Mouse (Mus musculus): ENCODE measurements around the gene 3110001I22Rik. TPM values are rescaled to one million over a fixed set of nuclear protein-coding genes. Genes with fewer than 3 reads are reported as not detected.

The 3110001I22Rik gene
- total RNA-seq, 2 experiments from 2014 or later, result 3.9 to 5.3 TPM

DNA sequence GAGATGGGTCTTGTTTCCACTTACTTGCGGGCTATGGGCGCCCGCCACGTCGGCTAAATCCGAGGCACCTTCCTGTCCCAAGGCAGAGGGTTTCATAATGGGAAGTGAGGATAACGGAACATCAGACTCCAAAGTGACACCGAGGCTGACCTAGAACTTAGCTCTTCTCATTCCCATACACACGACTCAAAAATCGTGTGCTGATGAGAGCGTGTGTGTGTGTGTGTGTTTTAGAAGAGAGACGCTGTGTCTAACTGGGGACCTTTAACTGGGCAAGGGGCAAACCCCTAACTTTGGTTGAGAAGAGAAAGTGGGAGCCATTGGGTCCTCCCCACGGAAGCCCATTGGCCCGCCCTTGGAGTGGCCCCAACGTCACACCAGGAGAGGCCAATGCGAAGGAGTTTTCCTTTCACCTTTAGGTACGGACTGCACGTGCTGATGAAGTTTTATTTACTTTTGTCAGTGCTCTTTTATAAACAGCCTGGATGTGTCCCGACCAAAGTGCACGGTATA, 713 bp downstream of the 3110001I22Rik start:
- TF ChIP-seq CTCF (IDR thresholded peaks at IDR 0.05), result no peak
- Histone ChIP-seq H3K4me3 (peak overlapping the region; percentile 87), H3K27ac (peak overlapping the region; percentile 90)
- intact Hi-C loops (cut with DNase I), result no loop called here
- peak; percentile 20 to 26 for DNase-seq (ENCODE audit: extremely low spot score in 1 of 2, low spot score in 2 of 2)

DNA sequence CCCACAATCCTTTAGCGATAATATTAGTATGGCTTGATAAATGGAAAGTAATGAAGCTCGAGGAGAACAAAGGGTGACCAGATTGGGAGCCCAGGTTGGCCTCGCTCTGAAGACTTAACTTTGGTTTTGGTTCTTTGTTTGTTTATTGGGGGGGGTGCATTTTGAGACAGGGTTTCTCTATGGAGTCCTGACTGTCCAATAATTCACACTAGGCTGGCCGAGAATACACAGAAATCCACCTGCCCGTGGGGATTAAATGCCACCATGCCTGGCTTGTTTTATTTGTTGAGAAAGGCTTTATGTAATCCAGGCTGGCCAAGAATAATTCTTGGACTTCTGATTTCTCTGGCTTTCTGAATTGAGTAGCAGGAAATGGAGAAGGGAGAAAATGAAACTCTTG, 1.4 kb downstream of the 3110001I22Rik start:
- DNase-seq (ENCODE audit: extremely low spot score in 1 of 2, low spot score in 2 of 2), result no peak
- H3K4me3 ChIP-seq, result no peak overlapping the region
- no peak for TF ChIP-seq CTCF (IDR thresholded peaks at IDR 0.05)
- H3K27ac ChIP-seq, result no peak overlapping the region
- intact Hi-C loops (cut with DNase I), result no loop called here

DNA sequence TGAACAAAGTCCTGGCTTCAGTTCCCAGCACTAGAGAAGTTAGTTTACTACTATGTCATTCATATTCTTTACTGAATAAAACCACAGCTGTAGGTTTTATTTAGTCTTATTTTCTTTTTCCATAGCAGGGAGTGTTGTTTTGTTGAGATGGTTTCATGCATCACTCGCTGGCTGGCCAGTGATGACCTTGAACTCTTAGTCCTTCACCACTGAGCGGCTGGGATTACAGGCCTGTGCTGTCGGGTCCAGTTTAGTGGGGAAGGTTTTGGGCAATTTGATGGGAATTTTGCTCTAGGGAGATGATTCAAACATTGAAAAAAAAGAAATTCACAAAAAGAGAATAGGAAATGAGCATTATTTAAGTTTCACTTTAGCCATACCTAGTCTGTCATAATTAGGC, 2.8 kb downstream of the 3110001I22Rik start:
- intact Hi-C loops (cut with DNase I), result no loop called here
- no peak for TF ChIP-seq CTCF (IDR thresholded peaks at IDR 0.05)

DNA sequence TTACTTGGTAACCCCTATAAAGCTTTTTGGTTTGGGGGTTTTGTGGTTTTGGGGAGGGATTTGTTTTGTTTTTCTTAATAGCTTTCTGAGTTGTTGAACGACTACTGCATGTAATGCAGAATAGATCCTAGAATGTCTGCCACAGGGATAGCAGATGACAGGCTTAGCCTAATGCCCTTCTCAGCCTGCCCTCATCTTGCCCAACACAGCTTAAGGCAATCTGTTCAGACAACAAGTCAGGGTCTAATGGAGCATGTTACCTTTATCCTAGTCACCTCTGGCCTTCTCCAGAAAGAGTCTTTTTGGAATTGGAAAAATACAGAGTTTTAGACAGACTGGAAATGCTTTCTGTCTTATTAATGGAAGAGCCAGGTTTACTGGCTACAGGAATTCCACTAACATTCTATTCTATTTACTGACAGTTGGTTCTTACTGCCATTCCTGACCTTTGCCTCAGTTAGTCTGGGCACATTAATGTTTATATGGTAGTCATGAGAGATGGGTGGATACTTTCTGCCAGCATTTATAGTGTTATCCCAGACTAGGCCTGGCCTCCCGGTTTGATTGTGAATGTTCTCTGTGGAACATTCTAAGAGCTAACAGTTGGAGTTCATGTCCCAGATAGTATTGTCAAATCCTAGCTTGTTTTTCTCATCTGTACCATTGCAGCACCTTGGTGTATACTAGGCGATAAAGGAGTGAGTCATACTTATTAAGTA, 7.0 kb downstream of the 3110001I22Rik start:
- H3K27ac ChIP-seq, result no peak overlapping the region
- TF ChIP-seq CTCF (IDR thresholded peaks at IDR 0.05), result no peak
- no peak for DNase-seq (ENCODE audit: extremely low spot score in 1 of 2, low spot score in 2 of 2)
- no peak overlapping the region for H3K4me3 ChIP-seq
- intact Hi-C loops (cut with DNase I), result no loop called here

More for the DNA sequence above, 2.8 kb downstream of the 3110001I22Rik start:
- no peak for DNase-seq (ENCODE audit: extremely low spot score in 1 of 2, low spot score in 2 of 2)
- H3K4me3 ChIP-seq, result no peak overlapping the region
- no peak overlapping the region for H3K27ac ChIP-seq

DNA sequence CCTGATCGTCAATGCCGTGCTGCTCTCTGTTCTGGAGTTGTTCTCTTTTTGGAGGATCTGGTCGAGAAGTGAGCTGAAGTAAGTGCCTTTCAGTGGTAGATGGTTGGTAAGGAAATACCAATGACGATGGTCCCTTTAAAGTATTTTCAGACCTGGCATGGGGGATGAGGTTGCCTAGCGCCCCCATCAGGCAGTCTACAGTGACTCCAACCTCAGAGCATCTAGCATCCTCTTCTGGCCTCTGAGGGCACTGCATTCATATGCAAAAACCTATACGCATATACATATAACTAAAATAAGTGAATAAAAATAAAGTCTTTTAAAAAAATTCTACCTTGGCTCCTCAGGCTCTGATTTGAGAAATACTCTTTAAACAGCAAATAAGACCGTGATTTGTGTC, 27.3 kb downstream of the 3110001I22Rik start:
- intact Hi-C loops (cut with DNase I), result no loop called here
- Histone ChIP-seq H3K4me3 (no peak overlapping the region), H3K27ac (no peak overlapping the region)
- TF ChIP-seq CTCF (IDR thresholded peaks at IDR 0.05), result peak; percentile 27
- no peak for DNase-seq (ENCODE audit: extremely low spot score in 1 of 2, low spot score in 2 of 2)

DNA sequence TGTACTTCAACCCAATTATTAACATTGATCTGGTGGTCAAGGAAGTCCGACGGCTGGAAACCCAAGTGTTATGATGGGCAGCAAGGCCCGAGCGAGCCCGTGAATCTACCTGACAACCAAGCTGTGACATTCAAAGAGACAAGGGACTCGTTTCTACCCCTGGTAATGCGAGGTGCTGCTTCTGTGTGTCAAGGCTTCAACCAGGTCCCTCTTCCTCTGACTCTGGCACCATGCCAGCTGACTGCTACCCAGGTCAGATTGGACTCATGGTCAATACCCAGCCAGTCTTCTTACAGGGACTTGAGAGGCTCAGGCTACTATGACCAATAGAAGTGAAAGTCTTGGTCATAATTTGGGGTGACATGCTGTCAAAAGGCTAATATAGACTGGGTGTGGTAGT, 30.5 kb downstream of the 3110001I22Rik start:
- H3K27ac ChIP-seq, result no peak overlapping the region
- no peak overlapping the region for H3K4me3 ChIP-seq
- DNase-seq (ENCODE audit: extremely low spot score in 1 of 2, low spot score in 2 of 2), result no peak
- intact Hi-C loops (cut with DNase I), result no loop called here
- TF ChIP-seq CTCF (IDR thresholded peaks at IDR 0.05), result no peak

DNA sequence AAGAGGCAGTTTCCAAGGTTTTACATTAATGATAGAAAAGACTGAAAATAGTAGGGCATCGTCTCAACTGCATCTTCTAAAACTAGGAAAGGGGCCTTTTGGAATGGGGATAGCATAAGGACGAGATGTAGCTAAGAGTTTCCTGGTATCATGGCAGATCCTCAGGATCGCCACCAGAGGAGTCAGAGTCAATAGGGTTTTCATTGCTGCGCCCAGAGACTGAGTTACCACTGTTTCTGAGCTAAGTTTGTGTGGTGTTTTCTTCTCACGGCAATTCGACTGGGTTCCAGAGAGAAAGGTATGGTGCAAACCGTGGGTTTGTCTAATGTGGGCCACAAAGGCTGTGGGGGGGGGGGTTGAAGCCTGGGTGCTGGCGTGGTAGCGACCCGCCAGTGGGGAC, 32.9 kb downstream of the 3110001I22Rik start:
- no peak overlapping the region for H3K4me3 ChIP-seq
- DNase-seq (ENCODE audit: extremely low spot score in 1 of 2, low spot score in 2 of 2), result no peak
- H3K27ac ChIP-seq, result no peak overlapping the region
- intact Hi-C loops (cut with DNase I), result no loop called here
- TF ChIP-seq CTCF (IDR thresholded peaks at IDR 0.05), result no peak

DNA sequence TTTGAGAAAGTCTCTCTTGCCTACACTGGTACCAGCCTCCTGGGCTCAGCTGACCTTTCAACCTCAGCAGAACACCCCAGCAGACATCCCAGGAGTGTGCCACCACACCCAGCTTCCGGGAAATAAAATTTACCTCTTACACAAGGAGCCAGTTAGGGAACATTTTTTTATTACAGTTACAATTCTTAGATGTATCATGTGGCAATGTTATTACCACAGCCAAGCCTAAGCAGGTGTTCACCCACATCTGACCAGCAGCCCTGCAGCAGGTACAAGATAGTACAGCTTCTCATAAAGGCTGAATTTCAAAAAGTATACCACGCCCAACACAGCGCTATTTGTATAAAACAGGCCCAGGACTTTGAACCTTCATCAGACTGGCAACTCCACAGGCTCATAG, 43.2 kb downstream of the 3110001I22Rik start:
- TF ChIP-seq CTCF (IDR thresholded peaks at IDR 0.05), result no peak
- no peak overlapping the region for H3K4me3 ChIP-seq
- intact Hi-C loops (cut with DNase I), result no loop called here
- DNase-seq (ENCODE audit: extremely low spot score in 1 of 2, low spot score in 2 of 2), result no peak
- H3K27ac ChIP-seq, result no peak overlapping the region

DNA sequence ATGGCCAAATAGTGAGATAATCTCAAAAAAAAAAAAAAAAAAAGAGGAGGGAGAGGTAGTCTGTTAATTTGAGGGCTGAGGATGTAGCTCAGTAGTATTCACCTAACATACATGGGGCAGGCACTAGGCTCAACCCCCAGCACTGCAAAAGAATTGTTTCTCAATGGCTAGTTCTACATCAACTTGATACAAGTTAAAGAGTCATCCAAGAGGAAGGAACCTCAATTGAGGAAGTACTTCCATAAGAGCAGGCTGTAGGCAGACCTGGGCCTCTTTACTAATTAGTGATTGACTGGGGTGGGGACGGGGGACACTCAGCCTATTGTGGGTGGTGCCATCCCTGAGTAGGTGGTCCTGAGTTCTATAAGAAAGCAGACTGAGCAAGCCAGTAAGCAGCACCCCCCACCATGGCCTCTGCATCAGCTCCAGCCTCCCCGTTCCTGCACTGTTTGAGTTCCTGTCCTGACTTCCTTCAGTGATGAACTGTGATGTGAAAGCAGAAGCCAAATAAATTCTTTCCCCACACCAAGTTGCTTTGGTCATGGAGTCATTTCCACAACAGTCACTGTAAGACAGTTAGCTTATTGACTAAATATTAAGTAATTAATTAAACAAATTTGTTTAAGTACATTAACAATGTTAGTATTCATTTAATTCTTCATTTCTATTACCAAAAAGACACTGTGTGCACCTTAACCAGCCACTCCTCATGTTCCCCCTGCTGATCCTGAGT, 45.3 kb downstream of the 3110001I22Rik start:
- no peak overlapping the region for H3K4me3 ChIP-seq
- no peak for DNase-seq (ENCODE audit: extremely low spot score in 1 of 2, low spot score in 2 of 2)
- no peak overlapping the region for H3K27ac ChIP-seq
- TF ChIP-seq CTCF (IDR thresholded peaks at IDR 0.05), result no peak
- intact Hi-C loops (cut with DNase I), result no loop called here

DNA sequence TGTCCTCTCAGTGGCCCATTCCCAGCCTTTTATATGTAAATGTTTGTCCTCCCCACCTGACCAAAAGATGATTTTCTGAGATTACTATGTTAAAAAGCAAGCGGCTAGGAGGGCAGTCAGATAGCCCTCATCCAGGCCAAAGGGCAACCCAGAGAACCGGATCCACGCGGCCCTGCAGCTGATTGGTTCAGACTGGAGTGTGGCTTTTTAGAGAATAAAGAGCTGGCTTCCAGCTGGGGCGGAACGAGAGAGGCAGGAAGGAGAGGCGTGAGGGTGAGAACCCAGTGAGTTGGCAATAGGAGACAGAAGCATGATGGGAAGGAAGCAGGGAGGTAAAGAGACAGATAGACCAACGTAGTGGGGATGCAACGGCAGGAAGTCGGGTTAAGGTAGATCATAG, 51.2 kb downstream of the 3110001I22Rik start:
- H3K27ac ChIP-seq, result no peak overlapping the region
- TF ChIP-seq CTCF (IDR thresholded peaks at IDR 0.05), result no peak
- DNase-seq (ENCODE audit: extremely low spot score in 1 of 2, low spot score in 2 of 2), result no peak
- intact Hi-C loops (cut with DNase I), result no loop called here
- H3K4me3 ChIP-seq, result no peak overlapping the region

DNA sequence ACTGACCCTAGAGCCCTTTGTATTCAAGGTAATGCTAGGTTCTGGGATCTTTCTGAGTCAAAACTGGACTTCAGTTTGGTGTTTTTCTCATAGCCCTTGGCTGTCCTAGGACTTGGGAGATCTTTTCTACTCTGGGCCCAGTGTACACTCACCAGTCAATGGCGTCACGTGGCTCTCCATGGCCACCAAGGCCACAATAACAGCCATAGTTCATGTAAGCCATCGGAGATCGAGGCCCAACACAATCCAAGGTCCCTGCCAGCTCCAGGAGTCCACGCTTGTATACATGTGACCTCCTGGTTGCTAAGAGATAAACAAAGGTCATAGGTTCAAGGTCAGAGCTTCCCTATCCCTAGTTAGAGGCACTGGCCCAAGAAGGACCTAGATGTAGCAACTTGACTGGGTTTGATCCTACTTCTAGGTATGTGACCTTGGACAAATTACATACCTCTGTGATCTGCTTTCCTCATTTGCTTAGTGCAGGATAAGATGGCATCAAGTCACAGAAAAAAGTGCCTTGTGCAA, 56.1 kb downstream of the 3110001I22Rik start:
- intact Hi-C loops (cut with DNase I), result no loop called here
- TF ChIP-seq CTCF (IDR thresholded peaks at IDR 0.05), result no peak
- Histone ChIP-seq H3K4me3 (no peak overlapping the region), H3K27ac (no peak overlapping the region)
- no peak for DNase-seq (ENCODE audit: extremely low spot score in 1 of 2, low spot score in 2 of 2)

Other genes with a start within 250 kb of the 3110001I22Rik start
- gene Parn, start 3.8 kb upstream of the 3110001I22Rik start, total RNA-seq (2021), result 10 to 100 TPM; 21.0 to 22.8 TPM
- 10 to 100 TPM; 34.8 to 40.6 TPM for gene Bfar, start 71 bp upstream of the 3110001I22Rik start, total RNA-seq (2021)
- gene Pla2g10, start 59.1 kb downstream of the 3110001I22Rik start, total RNA-seq (2021), result not detected
- 10 to 100 TPM; 44.9 to 50.8 TPM for gene Rrn3, start 108.8 kb downstream of the 3110001I22Rik start, total RNA-seq (2021)
- gene Ntan1, start 146.9 kb downstream of the 3110001I22Rik start, total RNA-seq (2021), result 10 to 100 TPM; 92.8 to 99.1 TPM
- 10 to 100 TPM; 70.4 to 73.0 TPM for gene Pdxdc1, start 231.2 kb downstream of the 3110001I22Rik start, total RNA-seq (2021)
- gene Mpv17l, start 231.2 kb downstream of the 3110001I22Rik start, total RNA-seq (2021), result 10 to 100 TPM; 62.7 to 69.9 TPM

Data from left cerebral cortex, adult 2 months (tissue).